Comparison of ENCODE assay signal across 27 mouse cellular contexts in genomic region chr9:51185871-51186270, GRCm38 (mm10). TPM values are rescaled to one million over a fixed set of nuclear protein-coding genes. Genes with fewer than 3 reads are reported as not detected.
DNase-seq lines count a peak whose midpoint lies in the region; ATAC-seq lines count a peak whose summit lies in the region.
"Had no signal": no experiment of that assay in that cellular context is flagged by ENCODE, and none has a peak within 500 bp of the region (broad histone marks: within the 10 kb centered on the region; RNA-seq: fewer than 3 reads in every experiment).

No protein-coding gene starts in this region.

- H3K4me2 ChIP-seq in hindbrain, embryonic 16.5 days (ENCODE audit: low read length): no peak overlapping the region
- H3K4me2 ChIP-seq: embryonic facial prominence, embryonic 12.5 days; embryonic facial prominence, embryonic 15.5 days; heart, embryonic 12.5 days; heart, embryonic 15.5 days; hindbrain, embryonic 13.5 days; intestine, embryonic 15.5 days had no signal

- H3K27me3 ChIP-seq in hindbrain, embryonic 16.5 days (replicated peaks; ENCODE audit: control insufficient read depth, insufficient read depth, low read length): no peaks in the 10 kb centered on the region
- H3K27me3 ChIP-seq: embryonic facial prominence, embryonic 12.5 days; embryonic facial prominence, embryonic 15.5 days; heart, embryonic 12.5 days; heart, embryonic 15.5 days; intestine, embryonic 15.5 days had no signal

- H3K9ac ChIP-seq in hindbrain, embryonic 16.5 days (ENCODE audit: low read depth, low read length): no peak overlapping the region
- H3K9ac ChIP-seq: embryonic facial prominence, embryonic 12.5 days; embryonic facial prominence, embryonic 15.5 days; heart, embryonic 12.5 days; heart, embryonic 15.5 days; hindbrain, embryonic 13.5 days; intestine, embryonic 15.5 days had no signal

- H3K27ac ChIP-seq in hindbrain, embryonic 16.5 days (ENCODE audit: low read depth, low read length): no peak overlapping the region
- H3K27ac ChIP-seq: embryonic facial prominence, embryonic 12.5 days; embryonic facial prominence, embryonic 15.5 days; heart, embryonic 15.5 days; hindbrain, embryonic 10.5 days; hindbrain, embryonic 13.5 days; hindbrain, postnatal 0 days; intestine, embryonic 15.5 days had no signal

- peak; percentile 30 for DNase-seq in thymus, postnatal 14 days
- DNase-seq in thymus, postnatal 36 days: no peak
- DNase-seq in induced T-regulatory cell, adult 2 months (ENCODE audit: low read depth): peak; percentile 8
- DNase-seq in layer of hippocampus, adult 9-11 months: no peak
- DNase-seq: adrenal gland, adult 8-10 months; adrenal gland, postnatal 25 days; cerebellum, adult 18-20 months; cerebellum, adult 9-10 months; gastrocnemius, postnatal 10 days; gastrocnemius, postnatal 36 days; heart, postnatal 10 days; heart, postnatal 36 days; kidney, adult 11 months had no signal

- H3K4me3 ChIP-seq in hindbrain, embryonic 16.5 days (ENCODE audit: low read length): no peak overlapping the region
- H3K4me3 ChIP-seq: embryonic facial prominence, embryonic 12.5 days; embryonic facial prominence, embryonic 15.5 days; heart, embryonic 12.5 days; heart, embryonic 15.5 days; hindbrain, embryonic 10.5 days; hindbrain, embryonic 13.5 days; intestine, embryonic 15.5 days had no signal

- WGBS in hindbrain, embryonic 16.5 days: 80% methylated on average over 5 of the region's 5 CpGs

- no peaks in the 10 kb centered on the region for H3K9me3 ChIP-seq in hindbrain, embryonic 16.5 days (ENCODE audit: control insufficient read depth, low read length)
- H3K9me3 ChIP-seq: embryonic facial prominence, embryonic 12.5 days; embryonic facial prominence, embryonic 15.5 days; heart, embryonic 12.5 days; heart, embryonic 15.5 days; hindbrain, embryonic 10.5 days; hindbrain, embryonic 13.5 days; intestine, embryonic 15.5 days had no signal

- H3K4me1 ChIP-seq in hindbrain, embryonic 16.5 days (ENCODE audit: control insufficient read depth, insufficient read depth, low read depth, low read length): no peaks in the 10 kb centered on the region; the same call in 1 of the 2 replicates
- H3K4me1 ChIP-seq: embryonic facial prominence, embryonic 15.5 days; heart, embryonic 12.5 days; heart, embryonic 15.5 days; hindbrain, embryonic 13.5 days; intestine, embryonic 15.5 days had no signal

- ATAC-seq in CD4-positive, CD25-positive, alpha-beta regulatory T cell, adult 4 months: peak; percentile 41
- no peak for ATAC-seq in frontal cortex, adult (ENCODE audit: low TSS enrichment)
- ATAC-seq in hindbrain, embryonic 16.5 days: no peak
- ATAC-seq: activated CD4-positive, CD25-positive, alpha-beta regulatory T cell, adult 4 months; forebrain, embryonic 14.5 days; hindbrain, postnatal 0 days; intestine, embryonic 15.5 days had no signal

- no peaks in the 10 kb centered on the region for H3K36me3 ChIP-seq in hindbrain, embryonic 16.5 days (ENCODE audit: control insufficient read depth, insufficient read depth, low read length)
- H3K36me3 ChIP-seq: embryonic facial prominence, embryonic 12.5 days; embryonic facial prominence, embryonic 15.5 days; heart, embryonic 12.5 days; heart, embryonic 15.5 days; hindbrain, embryonic 10.5 days; hindbrain, embryonic 13.5 days; intestine, embryonic 15.5 days had no signal

RNA-seq across cellular contexts. Expression of gene Gm32742, which starts 20.6 kb away (rescaled TPM):
- under 1 TPM in 1 of 2 experiments, not detected in 1; 0.13 TPM for polyA plus RNA-seq in CD4-positive, CD25-positive, alpha-beta regulatory T cell, adult 4 months (2017; shearing (Covaris generic))
- 0.02 and 0.03 TPM in 2 replicates for polyA plus RNA-seq in hindbrain, embryonic 16.5 days (2015; fragmentation: Nextera tagmentation; extraction: Ambion mirVana)
- polyA plus RNA-seq: activated CD4-positive, CD25-positive, alpha-beta regulatory T cell, adult 4 months; forebrain, embryonic 11.5 days; forebrain, embryonic 14.5 days; heart, embryonic 12.5 days had no signal

RNA-seq across cellular contexts. Expression of gene Pou2af1, which starts 27.6 kb away (rescaled TPM):
- 1 to 10 TPM; 2.1 to 9.5 TPM for polyA plus RNA-seq in CD4-positive, CD25-positive, alpha-beta regulatory T cell, adult 4 months (2017; shearing (Covaris generic))
- polyA plus RNA-seq in hindbrain, embryonic 16.5 days (2015; fragmentation: Nextera tagmentation; extraction: Ambion mirVana): 0.11 and 0.30 TPM in 2 replicates
- polyA plus RNA-seq: embryonic facial prominence, embryonic 12.5 days; forebrain, embryonic 11.5 days; heart, embryonic 12.5 days; hindbrain, embryonic 10.5 days had no signal

Comparison
In these comparisons a context has a peak if more than half of its experiments do, and no peak if none do; other contexts are left out.
1. DNase-seq: peak in thymus, postnatal 14 days (single experiment) and induced T-regulatory cell, adult 2 months (single experiment); none in thymus, postnatal 36 days (0 of 2) and layer of hippocampus, adult 9-11 months (single experiment).